Mouse (Mus musculus): ENCODE data around the gene Itgb3.

DNA sequence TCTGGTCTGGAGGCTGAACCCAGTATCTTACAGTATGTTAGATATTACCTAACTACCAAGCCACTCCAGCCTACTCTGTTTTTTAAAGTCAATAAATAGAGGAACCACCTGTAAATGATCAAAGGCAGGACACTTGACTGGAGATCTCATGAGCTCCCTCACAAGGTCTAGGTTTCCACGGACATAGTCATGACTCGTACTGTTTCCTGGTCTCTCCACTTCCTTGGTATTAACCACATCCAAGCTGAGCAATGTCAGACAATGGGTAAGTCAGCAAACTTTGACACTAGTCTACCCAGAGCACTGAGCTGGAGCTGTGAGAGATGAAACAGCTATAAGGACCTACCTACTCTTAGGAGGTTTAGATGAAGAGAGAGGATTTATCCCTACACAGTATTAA, 31.1 kb downstream of the Itgb3 start:
- TF ChIP-seq CTCF (IDR thresholded peaks at IDR 0.05; ENCODE audit: insufficient read depth, low read depth, low read length) (no peak), POLR2A (IDR thresholded peaks at IDR 0.05; ENCODE audit: insufficient read depth, low read depth, low read length) (no peak)
